Mouse (Mus musculus) kidney, adult 2 months (tissue): Measurements from ENCODE around the gene Gstm2. TPM values are rescaled to one million over a fixed set of nuclear protein-coding genes. Genes with fewer than 3 reads are reported as not detected.
A peak's percentile ranks its signal among the peaks of the same experiment; 100 is the strongest.
"Not testable (repeated sequence)": the region's sequence is repeated elsewhere in the genome, so short reads cannot be mapped to it uniquely, and the experiment has no call there.

Experiments
- DNase-seq: peaks from one replicate; pipeline ENCODE4 v3.0.0; 2021
- H3K27ac ChIP-seq: fragments of 200-500 bp; 2 replicates; pipeline ENCODE4 v1.5.1; 2012; ENCODE audit warnings: low read depth, low read length, control low read depth, inconsistent platforms; ENCODE audit not compliant: insufficient read depth
- H3K27me3 ChIP-seq: fragments of 200-500 bp; replicated peaks from 2 replicates; pipeline ENCODE4 v1.6.1; 2012; ENCODE audit warnings: mild to moderate bottlenecking, moderate library complexity, low read length, inconsistent platforms; ENCODE audit not compliant: control insufficient read depth, insufficient read depth
- H3K36me3 ChIP-seq: fragments of 200-500 bp; 2 replicates; pipeline ENCODE4 v1.6.1; 2012; ENCODE audit warnings: mild to moderate bottlenecking, moderate library complexity, low read length, inconsistent platforms; ENCODE audit not compliant: control insufficient read depth, insufficient read depth
- H3K4me1 ChIP-seq: fragments of 200-500 bp; 2 replicates; pipeline ENCODE4 v1.6.1; 2011; ENCODE audit warnings: low read length; ENCODE audit not compliant: control insufficient read depth, insufficient read depth
- H3K4me3 ChIP-seq: fragments of 200-500 bp; 2 replicates; pipeline ENCODE4 v1.5.1; 2011; ENCODE audit warnings: mild to moderate bottlenecking, low read depth, low read length, control low read depth; ENCODE audit not compliant: insufficient read depth
- CTCF ChIP-seq: fragments of 200-500 bp; conservative IDR thresholded peaks from 2 replicates; pipeline ENCODE4 v1.5.1; 2011; ENCODE audit warnings: low read depth, mild to moderate bottlenecking, control low read depth, low read length, moderate library complexity, mixed read lengths; ENCODE audit not compliant: insufficient read depth, insufficient read length
- POLR2A ChIP-seq: fragments of 200-500 bp; IDR thresholded peaks from one replicate; pipeline ENCODE4 v1.6.1; 2011; ENCODE audit warnings: low read depth, low read length, control low read depth
- WGBS: fragments of 180-500 bp; shearing (Covaris S2); methylation state at CpG from one replicate; pipeline ENCODE4 v1.1.7; 2018; 5-methylcytosine and 5-hydroxymethylcytosine counted together
- polyA plus RNA-seq: library from polyadenylated mRNA; depleted of rRNA; stranded (reverse); fragments of >200 nt; gene quantifications from 2 replicates; pipeline ENCODE4 v1.2.3, GENCODE M21; 2012

The Gstm2 gene
- polyA plus RNA-seq, 1 experiment: 212 TPM

DNA sequence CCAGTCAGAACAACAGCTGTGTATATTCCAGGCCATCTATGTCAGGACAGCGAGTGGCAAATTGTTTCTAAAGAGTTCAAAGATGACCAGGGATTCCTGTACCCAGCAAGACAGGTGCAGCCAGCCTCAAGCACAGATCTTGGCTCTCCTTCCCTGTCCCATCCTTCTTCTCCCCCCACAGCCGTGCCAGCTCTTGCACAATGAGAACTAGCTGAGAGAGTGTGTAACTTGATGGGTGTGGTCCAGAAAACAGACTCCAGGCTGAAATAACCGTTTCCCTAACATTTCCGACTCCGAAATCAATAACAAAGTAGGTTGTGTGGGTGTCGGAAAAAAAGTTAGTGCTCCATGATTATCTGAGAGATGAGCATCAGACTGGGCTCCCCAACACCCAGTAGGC, 36.4 kb upstream of the Gstm2 start:
- 78% methylated on average over 6 of the region's 6 CpGs for WGBS
- peaks cover 3% of the 10 kb centered on the region; the same call in 1 of the 2 replicates for H3K4me1 ChIP-seq
- TF ChIP-seq CTCF: no peak
- no peak for TF ChIP-seq POLR2A
- no peak overlapping the region for H3K4me3 ChIP-seq
- H3K27ac ChIP-seq: no peak overlapping the region
- no peak for DNase-seq
- no peaks in the 10 kb centered on the region for H3K27me3 ChIP-seq
- H3K36me3 ChIP-seq: no peaks in the 10 kb centered on the region

- H3K27ac ChIP-seq, H3K27me3 ChIP-seq, H3K36me3 ChIP-seq, H3K4me3 ChIP-seq, DNase-seq: not testable (repeated sequence)
- peaks cover 13% of the 10 kb centered on the region for H3K4me1 ChIP-seq
- 85% methylated on average over 11 of the region's 11 CpGs for WGBS
Observed at GRCm38 (mm10) chr3:108020351-108021022, 34.2 kb upstream of the Gstm2 start.

GRCm38 (mm10) chr3:108019226-108019625, 33.0 kb upstream of the Gstm2 start:
- H3K4me1 ChIP-seq: peaks cover 21% of the 10 kb centered on the region
- not testable (repeated sequence) for H3K36me3 ChIP-seq, H3K27ac ChIP-seq, DNase-seq, H3K4me3 ChIP-seq, H3K27me3 ChIP-seq
- 91% methylated on average over 3 of the region's 3 CpGs for WGBS

- H3K4me1 ChIP-seq: peaks cover 30% of the 10 kb centered on the region
- no peak for DNase-seq
Observed at GRCm38 (mm10) chr3:108018190-108018820, 32.1 kb upstream of the Gstm2 start.

DNA sequence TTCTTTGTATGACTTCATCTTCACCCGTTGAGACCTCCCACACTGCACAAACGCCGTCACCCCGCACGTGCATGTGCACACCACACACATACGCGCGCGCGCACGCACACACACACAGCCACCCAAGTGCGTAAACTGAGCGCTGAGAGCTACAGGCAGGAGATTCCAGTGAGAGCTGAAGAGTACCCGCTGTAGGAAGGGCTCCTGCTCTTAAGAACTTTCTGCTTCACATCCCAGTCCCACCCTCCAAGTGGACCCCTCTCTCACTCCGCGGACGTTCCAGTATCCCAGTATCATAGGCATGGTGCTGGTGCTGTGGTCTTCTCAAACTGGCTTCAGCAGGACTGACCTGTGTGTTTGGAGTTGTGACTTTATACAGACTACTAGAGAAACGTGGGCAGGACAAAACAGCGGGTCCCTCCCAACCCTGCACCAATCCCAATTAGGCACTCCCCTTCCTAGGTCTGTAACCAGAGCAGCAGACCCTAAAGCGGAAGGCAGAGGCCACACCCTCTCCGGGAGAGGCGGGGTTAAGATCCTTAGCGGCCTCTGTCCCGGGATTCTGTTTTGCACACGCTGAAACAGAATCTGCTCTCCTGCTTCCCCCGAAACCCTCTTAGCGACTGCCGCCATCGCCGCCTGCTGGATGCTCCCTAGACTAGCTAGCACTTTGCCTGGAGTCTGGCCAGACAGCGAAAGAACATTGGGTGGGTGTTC, 31.4 kb upstream of the Gstm2 start, which contains the start of gene Gstm1:
Gstm1 (minus strand) TSS at position 501 of the 717 bp plus-strand sequence.
- peak within 1 kb of the TSS; percentile 55 for H3K4me3 ChIP-seq
- no peaks in the 10 kb centered on the region for H3K27me3 ChIP-seq
- TF ChIP-seq CTCF (peak; percentile 93), POLR2A (peak; percentile 70)
- peak within 1 kb of the TSS; percentile 86 for H3K27ac ChIP-seq
- DNase-seq: peak; percentile 99
- H3K4me1 ChIP-seq: peaks cover 35% of the 10 kb centered on the region
- under 1% methylated on average over 31 of the region's 31 CpGs for WGBS
- H3K36me3 ChIP-seq: no peaks in the 10 kb centered on the region

More at GRCm38 (mm10) chr3:108018190-108018820, 32.1 kb upstream of the Gstm2 start:
- no peaks in the 10 kb centered on the region for H3K27me3 ChIP-seq
- H3K4me3 ChIP-seq: peak overlapping the region; percentile 31
- TF ChIP-seq CTCF: no peak
- no peak for TF ChIP-seq POLR2A
- H3K36me3 ChIP-seq: no peaks in the 10 kb centered on the region
- WGBS: 15% methylated on average over 14 of the region's 14 CpGs
- peak overlapping the region; percentile 86 for H3K27ac ChIP-seq

DNA sequence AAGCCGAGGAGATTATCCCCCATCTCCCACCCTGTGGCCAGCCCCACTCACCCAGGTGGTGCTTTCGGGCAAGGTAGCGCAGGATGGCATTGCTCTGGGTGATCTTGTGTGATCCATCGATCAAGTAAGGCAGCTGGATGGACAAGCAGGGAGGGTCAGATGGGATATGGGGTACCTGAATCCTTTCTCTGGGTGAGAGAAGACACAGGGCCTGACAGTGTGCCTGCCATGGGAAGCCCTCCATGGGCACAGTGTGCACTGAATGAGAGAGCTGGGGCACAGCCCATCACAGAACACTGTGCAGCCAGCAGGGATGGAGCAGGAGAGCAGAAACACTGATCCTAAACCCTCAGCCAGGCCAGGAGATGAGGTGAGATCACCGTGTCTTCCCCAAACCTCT, 30.2 kb upstream of the Gstm2 start:
- not testable (repeated sequence) for H3K27ac ChIP-seq, DNase-seq, H3K27me3 ChIP-seq, H3K36me3 ChIP-seq
- peaks cover 35% of the 10 kb centered on the region for H3K4me1 ChIP-seq
- peak overlapping the region; percentile 14; the same call in 1 of the 2 replicates for H3K4me3 ChIP-seq
- WGBS: 93% methylated on average over 5 of the region's 5 CpGs

DNA sequence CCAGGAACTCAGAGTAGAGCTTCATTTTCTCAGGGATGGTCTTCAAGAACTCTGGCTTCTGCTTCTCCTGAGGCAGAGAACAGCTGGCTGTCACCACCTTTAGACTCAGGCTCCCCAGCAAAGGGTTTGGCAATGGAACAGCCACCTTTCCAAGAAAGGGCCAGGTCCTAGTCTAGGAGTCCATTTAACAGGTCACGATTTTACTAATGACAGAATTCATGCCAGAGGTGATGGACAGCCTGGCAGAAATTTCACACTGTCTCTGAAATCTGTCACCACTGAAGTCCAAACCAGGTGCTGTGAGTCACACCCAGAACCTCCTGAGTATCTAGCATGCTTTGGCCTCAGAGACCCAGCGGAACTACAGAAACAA, 28.7 kb upstream of the Gstm2 start:
- WGBS: 57% methylated on average over 2 of the region's 2 CpGs
- peak; percentile 85 for DNase-seq
- H3K36me3 ChIP-seq: no peaks in the 10 kb centered on the region
- H3K27me3 ChIP-seq: no peaks in the 10 kb centered on the region
- H3K27ac ChIP-seq: peak overlapping the region; percentile 21; the same call in 1 of the 2 replicates
- no peak for TF ChIP-seq POLR2A
- no peak overlapping the region for H3K4me3 ChIP-seq
- H3K4me1 ChIP-seq: peaks cover 35% of the 10 kb centered on the region
